Mouse (Mus musculus) erythroblast, embryonic 14.5 days (primary cell): ENCODE measurements around the gene Mrc1. TPM values are rescaled to one million over a fixed set of nuclear protein-coding genes. Genes with fewer than 3 reads are reported as not detected.

ENCODE experiments used
- H3K27me3 ChIP-seq: 2 replicates; pipeline ENCODE4 v1.6.1; 2012; ENCODE audit warnings: inconsistent platforms; ENCODE audit not compliant: control insufficient read depth
- H3K36me3 ChIP-seq: 2 replicates; pipeline ENCODE4 v1.6.1; 2012; ENCODE audit warnings: mild to moderate bottlenecking, inconsistent platforms; ENCODE audit not compliant: control insufficient read depth
- H3K4me1 ChIP-seq: 2 replicates; pipeline ENCODE4 v1.6.1; 2012; ENCODE audit warnings: inconsistent platforms; ENCODE audit not compliant: control insufficient read depth
- H3K4me3 ChIP-seq: replicated peaks from 2 replicates; pipeline ENCODE3; 2012; ENCODE audit warnings: moderate library complexity, mild to moderate bottlenecking, inconsistent platforms
- H3K9me3 ChIP-seq: 2 replicates; pipeline ENCODE4 v1.6.1; 2012; ENCODE audit warnings: low read length, inconsistent platforms, mixed read lengths; ENCODE audit not compliant: control insufficient read depth
- GATA1 ChIP-seq: IDR thresholded peaks from 2 replicates; pipeline ENCODE4 v1.6.1; 2012; ENCODE audit warnings: low read length, inconsistent platforms, mixed read lengths
- TAL1 ChIP-seq: IDR thresholded peaks from 3 replicates; pipeline ENCODE4 v1.6.1; 2012; ENCODE audit warnings: low read length, inconsistent platforms, mixed read lengths
- polyA plus RNA-seq: library from polyadenylated mRNA; stranded (reverse); fragments of >175 nt; gene quantifications from 2 replicates; pipeline ENCODE4 v1.2.3, GENCODE M21; 2012

Mrc1 gene
- polyA plus RNA-seq, 1 experiment, result 0.03 TPM

DNA sequence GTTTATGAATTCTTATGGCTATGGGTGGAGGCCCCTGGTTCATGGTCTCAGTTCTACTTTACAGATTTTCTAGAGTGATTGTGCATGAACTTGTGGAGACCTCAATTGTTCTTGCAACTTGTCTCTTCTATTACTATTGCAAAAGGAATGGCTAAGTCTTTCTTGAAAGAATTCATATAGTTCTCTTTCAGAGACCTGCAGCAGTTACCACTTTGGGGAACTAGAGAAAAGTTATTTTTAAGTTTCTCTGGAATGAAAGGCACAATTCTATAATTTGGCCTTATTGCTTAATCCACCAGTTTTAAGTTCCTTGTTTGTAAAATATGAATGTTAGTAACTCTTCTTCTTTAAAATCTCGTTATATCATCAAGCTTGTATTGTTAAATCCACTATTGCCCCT, 32.9 kb downstream of the Mrc1 start:
- Histone ChIP-seq H3K36me3 (no peaks in the 10 kb centered on the region), H3K9me3 (no peaks in the 10 kb centered on the region), H3K4me1 (no peaks in the 10 kb centered on the region), H3K4me3 (no peak overlapping the region), H3K27me3 (no peaks in the 10 kb centered on the region)
- TF ChIP-seq TAL1 (no peak), GATA1 (no peak)

GRCm38 (mm10) chr2:14269160-14269559, 40.0 kb downstream of the Mrc1 start:
- H3K9me3 ChIP-seq, result no peaks in the 10 kb centered on the region
- no peaks in the 10 kb centered on the region for H3K36me3 ChIP-seq
- no peak overlapping the region for H3K4me3 ChIP-seq
- H3K4me1 ChIP-seq, result no peaks in the 10 kb centered on the region
- no peak for TF ChIP-seq TAL1
- TF ChIP-seq GATA1, result no peak
- H3K27me3 ChIP-seq, result no peaks in the 10 kb centered on the region

GRCm38 (mm10) chr2:14272088-14272487, 42.9 kb downstream of the Mrc1 start:
- H3K27me3 ChIP-seq, result no peaks in the 10 kb centered on the region
- H3K4me3 ChIP-seq, result no peak overlapping the region
- H3K4me1 ChIP-seq, result no peaks in the 10 kb centered on the region
- H3K36me3 ChIP-seq, result no peaks in the 10 kb centered on the region
- TF ChIP-seq TAL1 (no peak), GATA1 (no peak)
- H3K9me3 ChIP-seq, result no peaks in the 10 kb centered on the region

DNA sequence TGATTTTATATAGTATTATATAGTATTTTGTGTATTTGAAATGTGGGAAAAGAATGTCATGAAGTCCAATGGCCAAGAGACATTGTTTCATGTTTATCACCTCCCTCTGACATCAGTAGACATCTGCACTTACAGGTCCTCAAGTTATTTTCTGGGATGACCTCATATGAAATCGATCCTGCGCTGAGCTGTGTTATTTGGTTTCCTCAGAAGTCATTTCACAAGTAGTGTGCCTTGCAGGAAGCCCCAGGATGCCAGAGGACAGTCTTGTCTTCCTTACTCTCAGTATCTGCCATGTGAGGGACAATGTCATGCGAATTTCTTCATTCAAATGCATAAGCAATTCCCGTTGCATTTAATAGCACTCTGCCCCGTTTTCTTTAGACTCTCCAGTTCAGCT, 46.6 kb downstream of the Mrc1 start:
- H3K36me3 ChIP-seq, result no peaks in the 10 kb centered on the region
- H3K4me3 ChIP-seq, result no peak overlapping the region
- H3K4me1 ChIP-seq, result no peaks in the 10 kb centered on the region
- no peaks in the 10 kb centered on the region for H3K27me3 ChIP-seq
- H3K9me3 ChIP-seq, result no peaks in the 10 kb centered on the region
- TF ChIP-seq TAL1 (no peak), GATA1 (no peak)

DNA sequence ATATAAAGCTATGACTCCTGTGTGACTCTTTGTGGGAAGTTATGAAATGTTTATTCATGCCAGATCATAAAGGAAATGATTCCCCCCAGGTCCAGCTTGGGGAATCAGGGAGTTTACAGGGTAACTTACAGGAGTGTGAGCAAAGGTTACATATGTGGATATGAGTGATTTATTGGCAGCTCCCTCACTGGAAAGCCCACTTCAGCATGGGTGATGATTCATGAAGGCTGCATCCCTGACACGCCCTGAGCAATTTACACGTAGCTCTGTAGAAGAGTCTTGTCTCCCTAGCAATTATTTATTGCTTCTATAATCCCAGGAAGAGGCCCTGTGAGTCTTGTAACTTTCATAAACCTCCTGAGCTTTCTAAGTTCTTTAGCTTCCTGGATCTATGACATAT, 50.1 kb downstream of the Mrc1 start:
- TF ChIP-seq GATA1 (no peak), TAL1 (no peak)
- no peak overlapping the region for H3K4me3 ChIP-seq
- no peaks in the 10 kb centered on the region for H3K36me3 ChIP-seq
- no peaks in the 10 kb centered on the region for H3K4me1 ChIP-seq
- no peaks in the 10 kb centered on the region for H3K9me3 ChIP-seq
- H3K27me3 ChIP-seq, result no peaks in the 10 kb centered on the region

DNA sequence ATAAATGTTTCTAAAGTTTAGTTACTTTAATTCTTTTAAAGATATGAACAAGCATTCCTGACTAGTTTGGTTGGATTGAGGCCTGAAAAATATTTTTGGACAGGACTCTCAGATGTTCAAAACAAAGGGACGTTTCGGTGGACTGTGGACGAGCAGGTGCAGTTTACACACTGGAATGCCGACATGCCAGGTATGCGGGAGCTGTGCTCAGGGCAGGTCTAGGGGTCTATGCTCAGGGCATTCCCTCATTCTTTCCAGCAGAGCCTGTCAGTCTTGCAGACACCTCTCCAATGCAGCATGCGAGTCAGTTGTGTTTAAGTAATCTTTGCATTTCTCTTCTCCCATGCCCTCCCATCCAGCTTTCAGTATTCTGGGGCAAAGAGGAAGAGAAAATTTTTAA, 50.6 kb downstream of the Mrc1 start:
- Histone ChIP-seq H3K9me3 (no peaks in the 10 kb centered on the region), H3K4me3 (no peak overlapping the region), H3K36me3 (no peaks in the 10 kb centered on the region), H3K27me3 (no peaks in the 10 kb centered on the region), H3K4me1 (no peaks in the 10 kb centered on the region)
- TF ChIP-seq TAL1, result no peak
- no peak for TF ChIP-seq GATA1

DNA sequence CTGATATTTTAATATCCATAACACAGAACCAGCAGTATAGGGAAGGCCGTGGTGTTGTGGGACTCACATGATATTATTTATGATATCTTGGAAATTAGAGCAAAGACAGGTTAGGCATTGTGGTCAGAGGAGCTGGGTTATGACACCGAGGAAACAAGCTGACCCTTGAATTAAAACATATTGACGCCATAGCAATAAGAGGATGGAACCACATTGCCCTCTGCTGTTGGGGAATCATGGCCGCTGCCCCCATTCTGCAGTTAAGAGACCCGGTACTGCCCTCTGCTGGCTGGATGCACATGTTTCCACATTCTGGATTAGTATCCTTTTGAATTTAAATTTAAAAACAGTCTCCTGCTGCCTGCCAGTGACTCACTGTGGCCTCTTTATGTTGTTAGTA, 66.1 kb downstream of the Mrc1 start:
- Histone ChIP-seq H3K4me3 (no peak overlapping the region), H3K4me1 (no peaks in the 10 kb centered on the region), H3K27me3 (no peaks in the 10 kb centered on the region), H3K36me3 (no peaks in the 10 kb centered on the region), H3K9me3 (no peaks in the 10 kb centered on the region)
- TF ChIP-seq GATA1, result no peak

GRCm38 (mm10) chr2:14312505-14313380, 83.6 kb downstream of the Mrc1 start:
- Histone ChIP-seq H3K27me3 (no peaks in the 10 kb centered on the region), H3K4me1 (no peaks in the 10 kb centered on the region), H3K9me3 (no peaks in the 10 kb centered on the region), H3K4me3 (no peak overlapping the region), H3K36me3 (no peaks in the 10 kb centered on the region)
- TF ChIP-seq TAL1 (no peak), GATA1 (no peak)

DNA sequence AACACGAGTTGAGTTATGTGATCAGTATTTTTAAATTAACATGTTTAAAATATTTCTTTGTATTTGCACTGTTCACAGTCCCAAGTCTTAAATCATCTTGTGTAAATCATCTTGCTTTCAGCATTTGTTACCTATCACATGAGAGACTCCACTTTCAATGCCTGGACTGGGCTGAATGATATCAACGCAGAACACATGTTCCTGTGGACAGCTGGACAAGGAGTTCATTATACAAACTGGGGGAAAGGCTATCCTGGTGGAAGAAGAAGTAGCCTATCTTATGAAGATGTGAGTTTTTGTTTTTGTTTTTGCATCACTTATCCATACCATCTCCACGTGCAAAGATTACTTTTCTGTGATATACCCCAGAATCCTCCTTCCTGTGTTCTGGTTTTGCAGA, 85.9 kb downstream of the Mrc1 start:
- H3K36me3 ChIP-seq, result no peaks in the 10 kb centered on the region
- TF ChIP-seq TAL1, result no peak
- no peak for TF ChIP-seq GATA1
- H3K4me1 ChIP-seq, result no peaks in the 10 kb centered on the region
- H3K4me3 ChIP-seq, result no peak overlapping the region
- no peaks in the 10 kb centered on the region for H3K9me3 ChIP-seq
- no peaks in the 10 kb centered on the region for H3K27me3 ChIP-seq

DNA sequence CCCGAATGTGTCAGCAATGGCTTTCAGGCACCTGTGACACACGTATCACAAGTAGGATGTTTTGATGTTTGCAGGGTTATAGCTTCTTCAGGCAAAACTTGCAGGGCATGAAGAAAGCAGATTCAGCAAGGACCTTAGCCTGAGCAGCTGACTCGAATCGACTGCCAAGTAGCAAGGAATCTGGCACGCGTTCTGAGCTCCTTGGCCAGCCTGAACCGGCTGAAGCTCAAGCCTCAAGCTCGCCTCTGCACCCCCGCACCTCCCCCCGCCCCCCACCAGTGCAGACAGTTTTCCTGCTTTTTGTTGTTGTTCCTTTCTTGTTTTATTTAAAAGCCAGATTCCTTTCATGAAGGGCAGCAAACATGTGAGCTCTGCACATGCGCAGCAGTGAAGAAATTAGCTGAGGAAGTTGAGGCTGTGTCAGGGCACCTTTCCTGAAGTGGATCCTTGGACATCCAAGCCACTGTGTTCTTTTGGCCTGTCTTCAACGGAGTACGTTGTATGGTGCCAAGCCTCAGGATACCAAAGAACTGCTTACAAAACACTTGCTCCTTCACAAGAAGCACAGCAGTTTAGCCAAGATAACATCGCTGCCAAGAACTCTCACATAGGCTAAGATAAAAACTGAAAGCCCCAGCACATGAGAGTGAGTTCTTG, 112.6 kb downstream of the Mrc1 start:
- H3K9me3 ChIP-seq, result no peaks in the 10 kb centered on the region
- no peak overlapping the region for H3K4me3 ChIP-seq
- no peak for TF ChIP-seq TAL1
- no peak for TF ChIP-seq GATA1
- H3K4me1 ChIP-seq, result no peaks in the 10 kb centered on the region
- H3K36me3 ChIP-seq, result no peaks in the 10 kb centered on the region
- no peaks in the 10 kb centered on the region for H3K27me3 ChIP-seq
